Mouse (Mus musculus) cerebellum, adult 2 months (tissue): ENCODE results near the gene Ankrd54.

Experiments used
- CTCF ChIP-seq: fragments of 200-500 bp; IDR thresholded peaks from 2 replicates; pipeline ENCODE4 v1.5.1; 2011; ENCODE audit warnings: low read depth, mild to moderate bottlenecking, control low read depth, low read length, moderate library complexity, borderline replicate concordance; ENCODE audit not compliant: insufficient read depth
- POLR2A ChIP-seq: fragments of 200-500 bp; IDR thresholded peaks from 2 replicates; pipeline ENCODE4 v1.6.1; 2011; ENCODE audit warnings: low read length, control low read depth, borderline replicate concordance; ENCODE audit not compliant: insufficient read depth

GRCm38 (mm10) chr15:79056601-79057000, 6.1 kb downstream of the Ankrd54 start:
- TF ChIP-seq CTCF (no peak), POLR2A (no peak)
